25 mouse cellular contexts compared by ENCODE assay signal in the genomic region with DNA sequence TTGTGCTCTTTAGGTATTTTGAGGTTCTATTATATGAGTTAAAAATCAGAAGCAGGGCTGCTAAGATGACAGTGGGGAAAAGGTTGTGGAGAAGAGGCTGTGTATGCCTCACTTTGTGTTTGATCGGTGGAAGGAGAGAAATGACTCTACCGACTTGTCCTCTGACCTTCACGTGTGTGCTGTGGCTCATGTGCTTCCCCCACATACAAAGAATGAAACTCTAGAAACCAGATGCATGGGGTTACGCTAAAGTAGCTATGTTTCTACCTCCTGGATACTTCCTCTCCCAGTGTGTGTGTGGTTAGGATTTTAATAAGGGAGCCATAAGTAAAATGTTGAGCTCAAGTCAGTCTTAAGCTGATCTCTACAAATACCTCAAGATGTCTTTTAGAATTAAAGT.
"Had no signal": no experiment of that assay in that cellular context is flagged by ENCODE, and none has a peak within 500 bp of the region (broad histone marks: within the 10 kb centered on the region; RNA-seq: fewer than 3 reads in every experiment).

No protein-coding gene starts in this region.

- H3K27ac ChIP-seq: heart, embryonic 10.5 days; hindbrain, embryonic 10.5 days; hindbrain, embryonic 12.5 days; hindbrain, embryonic 14.5 days; kidney, embryonic 15.5 days; kidney, postnatal 0 days; limb, embryonic 13.5 days; limb, embryonic 15.5 days; liver, embryonic 12.5 days; liver, embryonic 14.5 days had no signal

- H3K4me2 ChIP-seq: heart, embryonic 12.5 days; hindbrain, embryonic 12.5 days; hindbrain, embryonic 14.5 days; kidney, embryonic 15.5 days; limb, embryonic 13.5 days; limb, embryonic 15.5 days; liver, embryonic 12.5 days had no signal

- DNase-seq: gastrocnemius, postnatal 14 days; gastrocnemius, postnatal 36 days; heart, postnatal 10 days; heart, postnatal 4 days; kidney, adult 11 months; kidney, adult 2 months; kidney, adult 9 months; kidney, postnatal 14 days; kidney, postnatal 36 days; layer of hippocampus, adult 9-11 months; layer of hippocampus, postnatal 36 days; left cerebral cortex, postnatal 4 days had no signal

- H3K4me1 ChIP-seq: heart, embryonic 12.5 days; hindbrain, embryonic 10.5 days; hindbrain, embryonic 12.5 days; kidney, embryonic 15.5 days; limb, embryonic 13.5 days; limb, embryonic 15.5 days; liver, embryonic 12.5 days had no signal

- H3K36me3 ChIP-seq: heart, embryonic 10.5 days; heart, embryonic 12.5 days; hindbrain, embryonic 10.5 days; hindbrain, embryonic 12.5 days; kidney, embryonic 15.5 days; limb, embryonic 13.5 days; limb, embryonic 15.5 days; liver, embryonic 12.5 days had no signal

- H3K9ac ChIP-seq: heart, embryonic 12.5 days; hindbrain, embryonic 12.5 days; hindbrain, embryonic 14.5 days; kidney, embryonic 15.5 days; limb, embryonic 13.5 days; limb, embryonic 15.5 days; liver, embryonic 12.5 days; liver, embryonic 14.5 days had no signal

- H3K27me3 ChIP-seq: heart, embryonic 12.5 days; hindbrain, embryonic 12.5 days; kidney, embryonic 15.5 days; limb, embryonic 13.5 days; limb, embryonic 15.5 days; liver, embryonic 12.5 days had no signal

- H3K9me3 ChIP-seq: heart, embryonic 10.5 days; heart, embryonic 12.5 days; hindbrain, embryonic 10.5 days; hindbrain, embryonic 12.5 days; kidney, embryonic 15.5 days; limb, embryonic 13.5 days; limb, embryonic 15.5 days; liver, embryonic 12.5 days had no signal

- H3K4me3 ChIP-seq: heart, embryonic 10.5 days; heart, embryonic 12.5 days; hindbrain, embryonic 10.5 days; hindbrain, embryonic 12.5 days; kidney, embryonic 15.5 days; limb, embryonic 13.5 days; limb, embryonic 15.5 days; liver, embryonic 12.5 days had no signal

- ATAC-seq: hindbrain, embryonic 16.5 days; intestine, embryonic 16.5 days; liver, embryonic 12.5 days had no signal
